Mouse (Mus musculus) liver, adult 2 months (tissue): ENCODE measurements at regions not wholly inside any gene's neighbourhood (a gene's known extent, or its start where the extent isn't known, plus 50 kb on each side); places are given as distances from the start of the nearest gene placed in this dataset.

Source experiments
- CTCF ChIP-seq: fragments of 200-500 bp; IDR thresholded peaks from 2 replicates; pipeline ENCODE4 v1.5.1; 2011; ENCODE audit warnings: low read depth, low read length, control low read depth
- POLR2A ChIP-seq: fragments of 200-500 bp; IDR thresholded peaks from 2 replicates; pipeline ENCODE4 v1.6.1; 2011; ENCODE audit warnings: low read length, control low read depth; ENCODE audit not compliant: insufficient read depth; ENCODE audit errors: extremely low read depth

DNA sequence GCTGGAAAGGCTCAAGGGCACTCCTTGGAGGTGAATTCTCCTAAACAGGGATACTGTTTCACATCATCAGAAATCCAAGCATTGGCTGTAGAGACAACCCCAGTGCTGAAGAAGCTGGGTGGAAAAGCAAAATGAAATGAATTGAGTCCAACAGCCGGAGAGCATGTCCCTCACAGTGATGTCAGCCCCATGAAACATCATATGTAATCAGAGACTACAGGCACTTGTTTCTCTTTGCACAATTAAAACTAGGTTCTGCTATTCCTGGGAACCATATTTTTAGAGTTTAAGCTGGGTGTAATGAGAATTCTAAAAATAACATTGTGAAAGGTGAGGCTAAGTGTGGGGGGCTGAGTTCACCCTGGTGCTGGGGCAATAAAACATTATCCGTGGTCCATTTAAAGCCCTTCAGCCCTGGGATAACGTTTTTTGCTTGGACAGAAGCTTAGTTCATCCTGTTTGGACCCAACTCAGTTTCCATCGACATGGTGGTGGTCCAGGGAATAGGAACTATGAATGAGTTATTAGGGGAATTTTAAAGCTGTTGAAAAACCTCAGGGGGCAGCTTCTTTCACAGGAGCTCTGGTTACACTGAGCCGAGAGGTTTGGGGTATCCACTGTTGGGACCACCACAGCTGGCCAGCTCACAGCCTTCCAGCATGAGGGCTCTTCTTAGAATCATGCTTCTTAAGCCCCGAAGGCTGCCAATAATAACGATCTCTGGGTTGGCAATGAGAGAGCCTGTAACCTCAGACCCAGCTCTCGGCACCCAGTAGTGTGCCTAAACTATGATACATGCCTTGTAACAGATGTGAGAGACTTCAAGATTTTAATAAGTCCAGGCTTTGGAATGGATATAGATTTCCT is 206.0 kb upstream of the Dusp10 start:
- TF ChIP-seq CTCF (no peak), POLR2A (no peak)
